Mouse (Mus musculus): Measurements from ENCODE around the gene Ifngr2.

DNA sequence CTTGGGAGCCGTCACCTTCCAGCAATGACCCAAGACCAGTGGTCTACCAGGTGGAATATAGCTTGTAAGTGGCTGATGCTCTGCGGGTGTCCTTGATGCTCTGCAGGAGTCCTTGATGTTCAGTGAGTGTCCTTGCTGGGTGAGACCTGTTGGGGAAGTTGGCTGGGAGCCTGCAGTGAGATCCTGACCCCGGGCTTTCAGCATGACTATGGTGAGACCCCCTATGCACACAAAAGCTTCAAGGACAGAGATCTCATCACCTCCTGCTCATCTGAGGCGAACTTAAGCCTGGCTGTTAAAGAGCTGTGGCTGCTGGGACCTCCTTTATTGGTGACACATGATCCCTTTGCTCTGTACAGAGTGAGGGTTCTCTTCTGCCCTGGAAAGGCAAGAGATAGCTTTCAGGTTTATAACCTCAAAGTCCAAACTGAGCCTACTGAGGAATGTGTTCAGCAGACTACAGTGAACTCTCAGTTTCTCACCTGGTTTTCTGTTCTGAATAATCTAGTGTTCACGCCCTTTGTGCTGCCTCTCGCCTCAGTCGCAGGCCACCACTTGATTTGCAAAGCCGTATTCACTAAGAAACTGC lies 8.2 kb downstream of the Ifngr2 start:
- no peak for TF ChIP-seq CTCF (IDR thresholded peaks at IDR 0.05; ENCODE audit: control insufficient read depth, insufficient read depth, insufficient replicate concordance, low read depth, low read length)
- no peak for TF ChIP-seq POLR2A (IDR thresholded peaks at IDR 0.05; ENCODE audit: control insufficient read depth, low read depth, low read length)

Data from testis, adult 2 months (tissue).